Mouse (Mus musculus) adrenal gland (tissue): ENCODE measurements at regions not wholly inside any gene's neighbourhood (a gene's known extent, or its start where the extent isn't known, plus 50 kb on each side); places are given as distances from the start of the nearest gene placed in this dataset.

Source experiments
- intact Hi-C: fragments of 180-260 bp; cut with DNase I; formaldehyde crosslinking; loops from one replicate; pipeline ENCODE4 v1.15.1; 2025

- intact Hi-C loops, result no loop called here
Measured at GRCm38 (mm10) chr16:42808864-42809263, 66.8 kb upstream of the Zbtb20 start.

- intact Hi-C loops, result no loop called here
Measured at GRCm38 (mm10) chr16:42807536-42807935, 68.1 kb upstream of the Zbtb20 start.

- intact Hi-C loops, result no loop called here
Measured at GRCm38 (mm10) chr16:42803609-42804008, 72.1 kb upstream of the Zbtb20 start.

GRCm38 (mm10) chr16:42792571-42792970 lies 83.1 kb upstream of the Zbtb20 start:
- intact Hi-C loops, result no loop called here

GRCm38 (mm10) chr16:42784712-42785111 lies 91.0 kb upstream of the Zbtb20 start:
- intact Hi-C loops, result loop anchor here (5.0 kb wide), 2 partner anchors 592 to 617 kb away; no protein-coding TSS in a partner anchor

GRCm38 (mm10) chr16:42784031-42784430 lies 91.7 kb upstream of the Zbtb20 start:
- intact Hi-C loops, result loop anchor here (5.0 kb wide), 2 partner anchors 592 to 617 kb away; no protein-coding TSS in a partner anchor

- intact Hi-C loops, result loop anchor here (2.0 to 5.0 kb wide), 3 partner anchors 505 to 615 kb away; no protein-coding TSS in a partner anchor
Measured at GRCm38 (mm10) chr16:42782091-42782679, 93.5 kb upstream of the Zbtb20 start.

GRCm38 (mm10) chr16:42781096-42782071 lies 94.3 kb upstream of the Zbtb20 start:
- intact Hi-C loops, result loop anchor here (2.0 to 5.0 kb wide), 3 partner anchors 505 to 614 kb away; no protein-coding TSS in a partner anchor

- intact Hi-C loops, result loop anchor here (5.0 kb wide), 2 partner anchors 588 to 613 kb away; no protein-coding TSS in a partner anchor
Measured at GRCm38 (mm10) chr16:42779957-42780356, 95.7 kb upstream of the Zbtb20 start.

GRCm38 (mm10) chr16:42772640-42773039 lies 103.0 kb upstream of the Zbtb20 start:
- intact Hi-C loops, result no loop called here

- intact Hi-C loops, result no loop called here
Measured at GRCm38 (mm10) chr16:42770199-42770598, 105.5 kb upstream of the Zbtb20 start.

- intact Hi-C loops, result no loop called here
Measured at GRCm38 (mm10) chr16:42748681-42749080, 127.0 kb upstream of the Zbtb20 start.

- intact Hi-C loops, result no loop called here
Measured at GRCm38 (mm10) chr16:42745943-42746675, 129.6 kb upstream of the Zbtb20 start.

- intact Hi-C loops, result no loop called here
Measured at GRCm38 (mm10) chr16:42743538-42743937, 132.1 kb upstream of the Zbtb20 start.

- intact Hi-C loops, result no loop called here
Measured at GRCm38 (mm10) chr16:42743120-42743519, 132.6 kb upstream of the Zbtb20 start.

- intact Hi-C loops, result no loop called here
Measured at GRCm38 (mm10) chr16:42727826-42728225, 147.9 kb upstream of the Zbtb20 start.

GRCm38 (mm10) chr16:42719915-42720314 lies 155.8 kb upstream of the Zbtb20 start:
- intact Hi-C loops, result no loop called here

GRCm38 (mm10) chr16:42718452-42718851 lies 157.2 kb upstream of the Zbtb20 start:
- intact Hi-C loops, result no loop called here

GRCm38 (mm10) chr16:42717828-42718412 lies 157.8 kb upstream of the Zbtb20 start:
- intact Hi-C loops, result no loop called here

- intact Hi-C loops, result no loop called here
Measured at GRCm38 (mm10) chr16:42717075-42717827, 158.4 kb upstream of the Zbtb20 start.
